Mouse (Mus musculus): ENCODE results near the gene Tbx19. TPM values are rescaled to one million over a fixed set of nuclear protein-coding genes. Genes with fewer than 3 reads are reported as not detected.
A peak's percentile ranks its signal among the peaks of the same experiment; 100 is the strongest.

Gene Tbx19
- polyA plus RNA-seq, 1 experiment from 2014 or later = not detected

DNA sequence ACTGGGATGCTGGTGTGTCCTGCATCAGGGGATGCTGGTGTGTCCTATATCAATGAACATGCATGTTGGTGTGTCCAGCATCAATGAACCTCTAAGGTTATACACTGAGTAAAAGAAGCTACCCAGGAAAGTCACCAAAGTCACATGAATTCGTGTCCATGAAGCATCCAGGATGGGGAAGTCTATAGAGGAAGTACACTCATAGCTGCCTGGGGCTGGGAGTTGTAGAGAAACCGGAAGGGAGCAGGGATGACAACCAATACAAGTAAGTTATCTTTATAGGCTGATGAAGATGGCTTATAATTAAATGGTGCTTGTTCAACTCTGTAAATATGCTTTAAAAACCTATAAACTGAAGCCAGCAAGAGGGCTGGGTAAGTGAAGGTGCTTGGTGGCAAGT lies 26.7 kb downstream of the Tbx19 start:
- no peaks in the 10 kb centered on the region for H3K27me3 ChIP-seq
- H3K9ac ChIP-seq = no peak overlapping the region
- no peak overlapping the region for H3K27ac ChIP-seq
- WGBS = 59% methylated on average over 2 of the region's 2 CpGs
- H3K36me3 ChIP-seq = no peaks in the 10 kb centered on the region
- H3K4me1 ChIP-seq = no peaks in the 10 kb centered on the region
- H3K9me3 ChIP-seq = no peaks in the 10 kb centered on the region
- no peak overlapping the region for H3K4me2 ChIP-seq
- H3K4me3 ChIP-seq = no peak overlapping the region
- no peak for ATAC-seq (ENCODE audit: insufficient number of reproducible peaks, low FRiP score, low TSS enrichment, low read depth)

DNA sequence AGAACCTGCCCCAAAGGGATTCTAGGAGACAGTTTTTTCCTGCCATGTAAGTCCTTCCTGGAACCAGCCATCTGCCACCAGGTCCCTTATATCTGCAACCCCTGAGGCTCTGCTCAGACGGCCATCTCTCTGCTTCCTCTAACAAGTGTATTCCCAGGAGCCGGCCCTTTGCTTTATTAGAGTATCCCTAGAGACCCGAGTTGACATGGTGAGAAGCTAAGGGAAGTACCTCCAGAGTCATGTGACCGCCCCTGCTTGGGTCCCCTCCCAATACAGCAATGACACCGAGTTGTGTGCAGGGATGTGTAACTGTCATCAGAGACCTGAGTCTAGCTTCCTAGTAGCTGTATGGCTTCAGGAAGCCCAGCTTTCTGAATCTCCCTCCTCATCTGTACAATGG lies 27.3 kb downstream of the Tbx19 start:
- no peak overlapping the region for H3K9ac ChIP-seq
- no peaks in the 10 kb centered on the region for H3K36me3 ChIP-seq
- no peak for ATAC-seq (ENCODE audit: insufficient number of reproducible peaks, low FRiP score, low TSS enrichment, low read depth)
- H3K27ac ChIP-seq = no peak overlapping the region
- H3K4me1 ChIP-seq = no peaks in the 10 kb centered on the region
- no peak overlapping the region for H3K4me2 ChIP-seq
- 71% methylated on average over 5 of the region's 5 CpGs for WGBS
- H3K9me3 ChIP-seq = no peaks in the 10 kb centered on the region
- H3K27me3 ChIP-seq = no peaks in the 10 kb centered on the region
- no peak overlapping the region for H3K4me3 ChIP-seq

DNA sequence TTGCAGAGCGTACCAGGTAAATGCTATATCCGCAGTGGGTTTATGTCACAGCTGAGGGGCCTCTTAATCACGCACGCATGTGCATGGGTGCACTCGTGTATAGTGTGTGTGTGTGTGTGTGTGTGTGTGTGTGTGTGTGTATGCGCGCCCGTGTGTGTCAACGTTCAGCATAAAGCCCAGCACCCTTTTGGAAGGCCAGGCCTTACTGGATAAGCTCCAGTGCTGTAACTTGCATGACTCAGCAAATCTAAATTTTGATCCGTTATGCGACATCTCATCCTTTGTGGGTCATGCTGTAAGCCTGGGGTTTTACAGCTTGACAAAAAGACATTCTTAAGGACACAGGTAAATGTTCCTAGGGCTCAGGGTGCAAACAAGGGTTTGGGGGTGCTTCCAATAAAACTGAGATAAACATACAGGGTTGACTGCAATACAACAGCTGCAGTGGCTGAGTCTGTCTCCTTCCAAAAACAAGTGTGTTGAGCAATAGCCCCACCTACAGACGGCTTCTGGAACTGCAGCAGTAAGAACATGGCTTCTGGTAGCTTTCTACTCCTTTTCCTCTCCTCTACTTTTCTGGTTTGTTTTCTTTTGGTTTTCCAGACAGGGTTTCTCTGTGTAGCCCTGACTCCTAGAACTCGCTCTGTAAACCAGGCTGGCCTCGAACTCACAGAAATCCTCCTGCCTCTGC lies 28.2 kb downstream of the Tbx19 start:
- no peaks in the 10 kb centered on the region for H3K27me3 ChIP-seq
- no peaks in the 10 kb centered on the region for H3K4me1 ChIP-seq
- no peaks in the 10 kb centered on the region for H3K36me3 ChIP-seq
- ATAC-seq (ENCODE audit: insufficient number of reproducible peaks, low FRiP score, low TSS enrichment, low read depth) = no peak
- no peaks in the 10 kb centered on the region for H3K9me3 ChIP-seq
- 74% methylated on average over 14 of the region's 14 CpGs for WGBS
- no peak overlapping the region for H3K27ac ChIP-seq
- no peak overlapping the region for H3K4me2 ChIP-seq
- no peak overlapping the region for H3K9ac ChIP-seq
- H3K4me3 ChIP-seq = no peak overlapping the region

DNA sequence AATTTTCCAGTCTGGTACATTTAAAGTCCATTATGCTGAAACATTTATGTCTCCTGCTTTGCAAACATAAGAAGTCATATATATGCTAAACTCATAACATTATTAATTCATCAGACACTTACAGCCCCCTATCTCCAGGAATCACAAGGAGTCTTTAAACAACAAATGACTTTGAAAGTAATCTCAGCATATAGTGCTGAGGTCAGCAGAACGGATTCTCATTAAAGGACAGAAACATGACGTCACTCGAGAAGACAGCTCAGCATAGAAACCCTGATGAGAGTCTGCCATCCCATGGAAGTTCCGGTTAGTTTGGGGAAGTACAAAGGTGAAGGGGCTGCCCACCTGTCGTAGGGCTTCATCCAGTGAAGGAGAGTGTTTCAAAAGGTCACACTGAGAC lies 31.0 kb downstream of the Tbx19 start:
- no peak for ATAC-seq (ENCODE audit: insufficient number of reproducible peaks, low FRiP score, low TSS enrichment, low read depth)
- Histone ChIP-seq H3K9me3 (no peaks in the 10 kb centered on the region), H3K27me3 (no peaks in the 10 kb centered on the region), H3K4me1 (no peaks in the 10 kb centered on the region), H3K27ac (no peak overlapping the region), H3K4me3 (no peak overlapping the region), H3K9ac (no peak overlapping the region), H3K36me3 (no peaks in the 10 kb centered on the region), H3K4me2 (no peak overlapping the region)
- 71% methylated on average over 5 of the region's 5 CpGs for WGBS

DNA sequence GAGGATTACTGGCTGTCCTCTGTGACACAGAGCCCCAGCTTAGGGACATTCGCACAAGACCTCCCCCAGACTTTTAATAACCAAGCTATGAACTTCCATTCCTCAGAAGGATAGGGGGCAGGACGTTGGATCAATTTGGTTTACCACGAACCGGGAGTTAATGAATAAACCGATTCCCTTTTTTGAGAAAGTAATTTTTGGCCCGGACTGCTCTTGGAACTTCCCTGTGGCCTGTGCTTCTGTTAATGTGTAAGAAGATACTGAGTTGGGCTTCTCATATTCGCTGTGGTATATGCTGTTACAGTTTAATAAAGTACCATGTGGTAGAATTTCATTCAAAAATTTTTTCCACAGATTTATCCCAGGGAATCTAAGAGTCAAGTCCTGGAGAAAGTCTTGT lies 39.5 kb downstream of the Tbx19 start:
- Histone ChIP-seq H3K9me3 (no peaks in the 10 kb centered on the region), H3K36me3 (no peaks in the 10 kb centered on the region), H3K4me1 (peaks cover 5% of the 10 kb centered on the region; the same call in 1 of the 2 replicates), H3K4me3 (no peak overlapping the region), H3K27me3 (0 out of 2 replicates have a peak, but pooled peaks cover 5% of the 10 kb centered on the region), H3K27ac (no peak overlapping the region), H3K4me2 (no peak overlapping the region), H3K9ac (no peak overlapping the region)
- ATAC-seq (ENCODE audit: insufficient number of reproducible peaks, low FRiP score, low TSS enrichment, low read depth) = no peak
- 69% methylated on average over 7 of the region's 7 CpGs for WGBS

DNA sequence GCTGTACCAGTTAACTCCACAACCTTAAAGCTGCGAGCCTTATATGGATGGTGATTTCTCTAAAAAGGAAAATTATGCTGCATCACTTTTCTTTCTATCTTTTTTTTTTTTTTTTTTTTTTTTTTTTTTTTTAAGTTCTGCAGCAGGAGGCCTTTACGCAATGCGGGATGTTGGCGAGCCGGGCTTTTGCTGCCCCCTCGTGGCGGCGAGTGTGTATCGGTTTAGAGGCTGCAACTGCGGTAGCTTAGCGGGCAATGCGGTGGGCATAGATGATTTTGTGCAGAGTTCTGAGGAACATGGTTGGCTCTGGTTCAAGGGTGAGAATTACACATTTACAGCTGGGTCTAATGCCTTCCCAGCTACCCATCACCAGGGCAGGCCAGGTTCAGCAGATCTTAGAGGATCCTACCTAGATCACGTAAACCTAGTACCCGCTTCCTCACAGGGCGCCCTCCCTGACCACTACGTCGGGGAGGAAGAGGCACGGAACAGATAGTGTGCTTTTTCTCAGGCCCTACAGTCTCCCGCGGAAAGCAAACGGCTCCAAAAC lies 40.1 kb downstream of the Tbx19 start:
- H3K9ac ChIP-seq = no peak overlapping the region
- H3K4me1 ChIP-seq = peaks cover 5% of the 10 kb centered on the region; the same call in 1 of the 2 replicates
- no peak overlapping the region for H3K27ac ChIP-seq
- H3K27me3 ChIP-seq = 0 out of 2 replicates have a peak, but pooled peaks cover 5% of the 10 kb centered on the region
- WGBS = 19% methylated on average over 21 of the region's 21 CpGs
- no peak overlapping the region for H3K4me2 ChIP-seq
- ATAC-seq (ENCODE audit: insufficient number of reproducible peaks, low FRiP score, low TSS enrichment, low read depth) = no peak
- H3K9me3 ChIP-seq = no peaks in the 10 kb centered on the region
- no peaks in the 10 kb centered on the region for H3K36me3 ChIP-seq
- H3K4me3 ChIP-seq = no peak overlapping the region

DNA sequence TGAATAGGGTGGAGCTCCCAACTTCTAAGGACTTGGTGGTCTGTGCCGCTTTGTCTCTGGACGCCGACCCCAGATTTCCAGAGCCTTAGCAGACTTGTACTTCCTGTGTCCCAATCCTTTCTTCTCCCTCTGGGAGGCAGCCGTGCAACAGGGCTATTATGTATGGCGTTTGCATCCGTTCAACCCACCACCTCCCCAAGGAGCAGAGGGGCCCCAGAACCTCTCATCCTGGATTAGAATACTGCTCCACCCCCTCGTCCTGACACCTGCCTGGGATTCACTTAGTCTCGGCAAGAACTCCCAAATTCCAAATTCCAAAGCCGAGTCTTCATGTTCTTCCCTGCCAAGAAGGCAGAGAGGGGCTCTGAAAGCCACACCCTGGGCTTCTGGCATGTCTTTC lies 40.8 kb downstream of the Tbx19 start:
- Histone ChIP-seq H3K4me2 (peak overlapping the region; percentile 27; the same call in 1 of the 2 replicates), H3K9me3 (no peaks in the 10 kb centered on the region), H3K4me3 (no peak overlapping the region), H3K27me3 (0 out of 2 replicates have a peak, but pooled peaks cover 5% of the 10 kb centered on the region), H3K4me1 (peaks cover 5% of the 10 kb centered on the region; the same call in 1 of the 2 replicates), H3K36me3 (no peaks in the 10 kb centered on the region), H3K9ac (no peak overlapping the region), H3K27ac (no peak overlapping the region)
- 14% methylated on average over 9 of the region's 9 CpGs for WGBS
- ATAC-seq (ENCODE audit: insufficient number of reproducible peaks, low FRiP score, low TSS enrichment, low read depth) = no peak

DNA sequence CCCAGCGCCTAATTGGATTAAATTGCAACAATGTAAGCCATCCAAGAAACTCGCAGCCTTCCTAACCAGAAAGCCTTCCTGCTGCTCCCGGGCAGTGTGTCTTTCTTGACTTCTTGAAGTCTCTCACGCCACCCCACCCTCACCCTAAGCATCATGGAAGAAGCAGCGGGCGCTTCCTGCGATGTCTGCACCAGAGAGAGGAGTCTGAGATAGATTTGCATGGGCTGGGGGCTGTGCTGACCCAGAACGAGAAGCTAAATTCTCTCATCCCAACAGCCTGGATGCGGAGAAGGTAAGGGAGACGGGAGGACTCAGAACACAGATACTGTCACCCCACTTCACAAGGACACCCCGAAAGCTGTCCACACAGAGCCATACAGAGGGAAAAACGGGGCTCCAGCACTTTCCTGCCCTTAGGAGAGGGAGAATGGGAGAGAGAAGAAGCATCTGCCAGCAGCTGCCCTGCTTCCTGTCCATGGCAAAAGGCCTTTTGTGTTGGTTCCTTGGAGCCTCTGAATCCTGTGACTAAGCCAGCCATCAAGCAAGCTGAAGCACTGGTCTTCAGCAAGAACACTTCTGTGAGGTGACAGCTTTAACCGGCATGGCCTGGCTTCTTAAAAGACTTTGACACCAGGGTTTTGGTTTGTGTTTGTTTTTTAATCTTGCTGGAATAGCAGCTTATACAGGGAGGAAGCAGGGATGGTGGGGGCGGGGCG lies 41.4 kb downstream of the Tbx19 start:
- Histone ChIP-seq H3K4me3 (no peak overlapping the region), H3K27me3 (0 out of 2 replicates have a peak, but pooled peaks cover 5% of the 10 kb centered on the region), H3K36me3 (no peaks in the 10 kb centered on the region), H3K9me3 (no peaks in the 10 kb centered on the region), H3K27ac (no peak overlapping the region), H3K4me2 (no peak overlapping the region), H3K4me1 (peaks cover 5% of the 10 kb centered on the region; the same call in 1 of the 2 replicates), H3K9ac (no peak overlapping the region)
- no peak for ATAC-seq (ENCODE audit: insufficient number of reproducible peaks, low FRiP score, low TSS enrichment, low read depth)
- WGBS = 71% methylated on average over 15 of the region's 15 CpGs

DNA sequence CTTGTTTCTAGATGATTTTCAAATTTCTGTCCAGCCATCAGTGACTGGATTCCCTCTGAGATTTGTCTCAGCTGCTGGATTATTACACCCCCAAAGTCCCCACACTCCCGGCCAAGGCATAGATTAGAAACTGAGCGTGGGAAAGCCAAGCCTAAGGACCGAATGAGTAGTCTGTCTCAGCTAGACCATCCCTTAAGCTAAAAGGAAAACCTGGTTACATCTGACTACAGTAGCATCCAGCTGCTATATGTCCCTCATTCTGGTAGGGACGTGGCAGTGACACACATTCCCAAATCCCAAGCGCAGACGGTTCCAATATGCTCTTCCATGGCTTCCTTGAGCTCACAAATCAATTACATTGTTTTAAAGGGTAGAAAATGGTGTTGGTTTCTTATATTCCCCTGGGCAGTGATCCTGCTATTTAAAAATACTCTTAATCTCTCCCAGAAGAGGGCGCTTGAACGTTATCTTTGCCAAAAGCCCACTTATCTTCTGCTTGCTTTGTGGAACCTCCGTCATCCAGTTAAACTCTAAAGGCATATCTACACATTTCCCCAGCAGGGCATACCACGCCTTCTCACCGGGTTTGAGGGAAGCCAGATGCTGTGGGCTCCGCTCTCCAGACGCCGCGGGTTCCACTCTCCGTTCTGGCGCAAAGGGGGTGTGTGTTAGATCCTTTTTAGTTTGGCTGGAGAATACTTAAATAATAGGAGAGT lies 46.0 kb downstream of the Tbx19 start:
- 42% methylated on average over 17 of the region's 17 CpGs for WGBS
- no peaks in the 10 kb centered on the region for H3K4me1 ChIP-seq
- H3K9me3 ChIP-seq = no peaks in the 10 kb centered on the region
- H3K4me2 ChIP-seq = no peak overlapping the region
- no peak overlapping the region for H3K4me3 ChIP-seq
- no peaks in the 10 kb centered on the region for H3K36me3 ChIP-seq
- no peak overlapping the region for H3K27ac ChIP-seq
- H3K27me3 ChIP-seq = 0 out of 2 replicates have a peak, but pooled peaks cover 5% of the 10 kb centered on the region
- ATAC-seq (ENCODE audit: insufficient number of reproducible peaks, low FRiP score, low TSS enrichment, low read depth) = no peak
- no peak overlapping the region for H3K9ac ChIP-seq

DNA sequence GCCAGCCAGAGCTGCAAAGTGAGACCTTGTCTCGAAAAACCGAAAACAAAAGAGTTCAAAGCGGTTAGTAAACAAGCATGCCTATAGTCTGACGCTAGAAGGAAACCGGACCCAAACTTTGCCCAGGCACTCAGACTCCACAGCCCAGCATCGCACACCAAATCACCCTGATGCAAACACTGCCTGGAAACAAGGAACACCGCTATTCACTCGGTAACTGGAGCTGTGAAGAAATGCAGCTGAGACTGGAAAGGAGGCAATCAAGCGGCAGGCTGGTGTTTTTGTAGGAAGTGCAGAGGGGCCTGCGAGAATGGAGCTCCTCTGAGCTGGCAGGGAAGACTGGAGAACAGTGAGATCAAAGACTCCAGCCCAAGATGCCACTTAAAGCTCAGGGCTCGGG lies 46.9 kb downstream of the Tbx19 start:
- Histone ChIP-seq H3K9ac (no peak overlapping the region), H3K36me3 (no peaks in the 10 kb centered on the region), H3K27ac (no peak overlapping the region), H3K9me3 (no peaks in the 10 kb centered on the region), H3K27me3 (0 out of 2 replicates have a peak, but pooled peaks cover 5% of the 10 kb centered on the region), H3K4me3 (no peak overlapping the region), H3K4me1 (no peaks in the 10 kb centered on the region), H3K4me2 (no peak overlapping the region)
- WGBS = 34% methylated on average over 11 of the region's 11 CpGs
- ATAC-seq (ENCODE audit: insufficient number of reproducible peaks, low FRiP score, low TSS enrichment, low read depth) = no peak

DNA sequence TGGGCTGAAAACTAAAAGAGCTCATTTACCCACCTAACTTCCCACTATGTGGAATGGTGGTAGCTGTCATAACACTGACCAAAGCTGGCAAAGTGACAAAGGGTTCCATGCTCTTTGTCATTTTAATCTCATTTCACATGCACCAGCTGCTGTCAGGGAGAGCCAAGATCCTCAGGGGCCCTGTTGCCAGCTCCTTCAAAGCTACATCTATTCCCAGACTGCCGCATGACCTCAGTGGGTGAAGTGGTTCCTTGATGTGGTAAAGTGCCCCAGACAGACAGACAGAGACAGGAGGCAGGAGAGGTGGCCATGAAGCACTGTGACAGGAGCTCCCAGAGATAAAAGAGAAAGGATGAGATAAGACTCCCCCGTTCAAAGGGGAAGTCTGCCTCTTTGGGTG lies 49.9 kb downstream of the Tbx19 start:
- no peak for ATAC-seq (ENCODE audit: insufficient number of reproducible peaks, low FRiP score, low TSS enrichment, low read depth)
- WGBS = 58% methylated on average over 2 of the region's 2 CpGs
- Histone ChIP-seq H3K36me3 (no peaks in the 10 kb centered on the region), H3K9me3 (no peaks in the 10 kb centered on the region), H3K4me1 (no peaks in the 10 kb centered on the region), H3K27ac (no peak overlapping the region), H3K27me3 (no peaks in the 10 kb centered on the region), H3K4me3 (no peak overlapping the region), H3K9ac (no peak overlapping the region), H3K4me2 (no peak overlapping the region)

All from limb, embryonic 15.5 days (tissue).